In genomic region chr2:23076783-23077182, GRCm38 (mm10) we compare ENCODE assay signal across 27 mouse cellular contexts. TPM values are rescaled to one million over a fixed set of nuclear protein-coding genes. Genes with fewer than 3 reads are reported as not detected.
DNase-seq lines count a peak whose midpoint lies in the region; ATAC-seq and TF ChIP-seq lines count a peak whose summit lies in the region.
"Had no signal": no experiment of that assay in that cellular context is flagged by ENCODE, and none has a peak within 500 bp of the region (broad histone marks: within the 10 kb centered on the region; RNA-seq: fewer than 3 reads in every experiment).

No protein-coding gene starts in this region.

- no peak for TF ChIP-seq POLR2A in MEL (IDR thresholded peaks at IDR 0.05; ENCODE audit: control insufficient read depth in 1 of 2, insufficient read depth in 1 of 2, low read depth in 1 of 2, low read length in 2 of 2, poor library complexity in 1 of 2)

- no peak overlapping the region for H3K27ac ChIP-seq in forebrain, postnatal 0 days (ENCODE audit: low read depth, low read length)
- H3K27ac ChIP-seq in forebrain, embryonic 16.5 days (ENCODE audit: low read length) = no peak overlapping the region
- no peak overlapping the region for H3K27ac ChIP-seq in liver, embryonic 14.5 days
- H3K27ac ChIP-seq in liver, embryonic 11.5 days (ENCODE audit: low read depth, low read length) = no peak overlapping the region
- H3K27ac ChIP-seq in MEL (ENCODE audit: control insufficient read depth, low read depth, low read length) = no peak overlapping the region
- no peak overlapping the region for H3K27ac ChIP-seq in stomach, postnatal 0 days (replicated peaks)
- H3K27ac ChIP-seq: embryonic facial prominence, embryonic 12.5 days; forebrain, embryonic 12.5 days; kidney, embryonic 15.5 days; limb, embryonic 13.5 days; neural tube, embryonic 12.5 days had no signal

- ATAC-seq in forebrain, postnatal 0 days = no peak
- no peak for ATAC-seq in forebrain, embryonic 16.5 days
- ATAC-seq in liver, embryonic 14.5 days (ENCODE audit: insufficient read depth) = no peak
- ATAC-seq in liver, embryonic 11.5 days (replicated peaks; ENCODE audit: low FRiP score) = no peak
- no peak for ATAC-seq in stomach, postnatal 0 days (ENCODE audit: low FRiP score, low TSS enrichment)
- no peak for ATAC-seq in frontal cortex, adult (ENCODE audit: low TSS enrichment)
- ATAC-seq: hindbrain, embryonic 16.5 days had no signal

- no peaks in the 10 kb centered on the region for H3K27me3 ChIP-seq in forebrain, postnatal 0 days (ENCODE audit: insufficient read depth, low read length)
- H3K27me3 ChIP-seq in forebrain, embryonic 16.5 days (replicated peaks; ENCODE audit: control insufficient read depth, insufficient read depth, low read length) = no peaks in the 10 kb centered on the region
- H3K27me3 ChIP-seq in liver, embryonic 14.5 days (ENCODE audit: control insufficient read depth, insufficient read depth, low read length) = no peaks in the 10 kb centered on the region
- no peaks in the 10 kb centered on the region for H3K27me3 ChIP-seq in liver, embryonic 11.5 days (replicated peaks; ENCODE audit: control insufficient read depth, insufficient read depth, low read length)
- no peaks in the 10 kb centered on the region for H3K27me3 ChIP-seq in MEL (ENCODE audit: control insufficient read depth in 1 of 2, insufficient read depth in 2 of 2, low read length in 2 of 2)
- H3K27me3 ChIP-seq in stomach, postnatal 0 days (ENCODE audit: control insufficient read depth, insufficient read depth, low read length) = no peaks in the 10 kb centered on the region
- H3K27me3 ChIP-seq: embryonic facial prominence, embryonic 12.5 days; forebrain, embryonic 12.5 days; kidney, embryonic 15.5 days; limb, embryonic 13.5 days; megakaryocyte, embryonic 14.5 days; neural tube, embryonic 12.5 days had no signal

- no peaks in the 10 kb centered on the region for H3K4me1 ChIP-seq in forebrain, postnatal 0 days (ENCODE audit: insufficient read depth)
- no peaks in the 10 kb centered on the region for H3K4me1 ChIP-seq in forebrain, embryonic 16.5 days (replicated peaks; ENCODE audit: control insufficient read depth, insufficient read depth, low read length)
- H3K4me1 ChIP-seq in liver, embryonic 14.5 days (replicated peaks; ENCODE audit: control insufficient read depth in 2 of 2, insufficient read depth in 2 of 2, low read length in 1 of 2) = no peaks in the 10 kb centered on the region
- H3K4me1 ChIP-seq in liver, embryonic 11.5 days (replicated peaks; ENCODE audit: control insufficient read depth, insufficient read depth, low read length) = no peaks in the 10 kb centered on the region
- 0 out of 4 replicates have a peak, but pooled peaks cover 0 to 4% of the 10 kb centered on the region in 2 experiments for H3K4me1 ChIP-seq in MEL (ENCODE audit: control insufficient read depth in 1 of 2, insufficient read depth in 2 of 2, low read length in 2 of 2)
- no peaks in the 10 kb centered on the region for H3K4me1 ChIP-seq in stomach, postnatal 0 days (replicated peaks; ENCODE audit: control insufficient read depth, insufficient read depth)
- H3K4me1 ChIP-seq: embryonic facial prominence, embryonic 12.5 days; forebrain, embryonic 12.5 days; kidney, embryonic 15.5 days; limb, embryonic 13.5 days; neural tube, embryonic 12.5 days had no signal

- peaks cover 30% of the 10 kb centered on the region for H3K36me3 ChIP-seq in forebrain, postnatal 0 days (ENCODE audit: insufficient read depth)
- peaks cover 26% of the 10 kb centered on the region for H3K36me3 ChIP-seq in forebrain, embryonic 16.5 days (ENCODE audit: control insufficient read depth, insufficient read depth)
- H3K36me3 ChIP-seq in liver, embryonic 14.5 days (replicated peaks; ENCODE audit: control insufficient read depth, insufficient read depth, low read depth) = peaks cover 7% of the 10 kb centered on the region
- peaks cover 12% of the 10 kb centered on the region for H3K36me3 ChIP-seq in liver, embryonic 11.5 days (ENCODE audit: control insufficient read depth, insufficient read depth, low read length)
- no peaks in the 10 kb centered on the region; a peak in 3 of 4 replicates for H3K36me3 ChIP-seq in MEL (ENCODE audit: control insufficient read depth in 1 of 2, insufficient read depth in 2 of 2, low read length in 2 of 2)
- peaks cover 12% of the 10 kb centered on the region for H3K36me3 ChIP-seq in stomach, postnatal 0 days (ENCODE audit: control insufficient read depth, insufficient read depth, low read length)

- no peak for DNase-seq in forebrain, postnatal 0 days
- no peak for DNase-seq in liver, embryonic 14.5 days (ENCODE audit: low read depth in 3 of 3, low spot score in 3 of 3)
- DNase-seq in liver, embryonic 11.5 days (ENCODE audit: low spot score) = no peak
- peak; percentile 32 for DNase-seq in MEL (ENCODE audit: low read depth, low spot score)
- no peak for DNase-seq in stomach, postnatal 0 days (ENCODE audit: low spot score)
- DNase-seq: adrenal gland, postnatal 36 days; cerebellum, adult 11-12 months; cerebellum, postnatal 14 days; kidney, adult 11 months; layer of hippocampus, adult 9-11 months; lung, adult 18-20 months; lung, postnatal 14 days; midbrain, embryonic 14.5 days; retina, postnatal 1 day; thymus, adult 2 months; thymus, postnatal 4 days had no signal

- H3K9ac ChIP-seq in forebrain, postnatal 0 days = no peak overlapping the region
- H3K9ac ChIP-seq in forebrain, embryonic 16.5 days (replicated peaks; ENCODE audit: low read depth, low read length) = no peak overlapping the region
- no peak overlapping the region for H3K9ac ChIP-seq in liver, embryonic 14.5 days (replicated peaks)
- H3K9ac ChIP-seq in liver, embryonic 11.5 days (ENCODE audit: low read depth, low read length) = no peak overlapping the region
- H3K9ac ChIP-seq in MEL (ENCODE audit: control insufficient read depth, low read depth, low read length, poor library complexity, severe bottlenecking) = no peak overlapping the region
- no peak overlapping the region for H3K9ac ChIP-seq in stomach, postnatal 0 days (ENCODE audit: low read length)
- H3K9ac ChIP-seq: embryonic facial prominence, embryonic 12.5 days; forebrain, embryonic 12.5 days; kidney, embryonic 15.5 days; limb, embryonic 13.5 days; neural tube, embryonic 12.5 days had no signal

- TF ChIP-seq EP300 in liver, embryonic 14.5 days (IDR thresholded peaks at IDR 0.05; ENCODE audit: low read depth) = no peak
- no peak for TF ChIP-seq EP300 in MEL (IDR thresholded peaks at IDR 0.05; ENCODE audit: low read depth in 1 of 2, low read length in 2 of 2)
- TF ChIP-seq EP300 in stomach, postnatal 0 days (optimal IDR thresholded peaks at IDR 0.05) = no peak

- peak; percentile 31 for TF ChIP-seq RAD21 in MEL (IDR thresholded peaks at IDR 0.05; ENCODE audit: low read depth, low read length)

- H3K4me3 ChIP-seq in forebrain, postnatal 0 days (ENCODE audit: low read depth, low read length) = no peak overlapping the region
- H3K4me3 ChIP-seq in forebrain, embryonic 16.5 days (replicated peaks; ENCODE audit: low read length) = no peak overlapping the region
- H3K4me3 ChIP-seq in liver, embryonic 14.5 days (ENCODE audit: insufficient read depth in 1 of 2, low read depth in 2 of 2, low read length in 2 of 2) = no peak overlapping the region
- no peak overlapping the region for H3K4me3 ChIP-seq in liver, embryonic 11.5 days (ENCODE audit: low read depth, low read length)
- H3K4me3 ChIP-seq in MEL (ENCODE audit: control insufficient read depth in 1 of 2, insufficient read depth in 1 of 2, low read depth in 2 of 2, low read length in 2 of 2) = no peak overlapping the region
- no peak overlapping the region for H3K4me3 ChIP-seq in stomach, postnatal 0 days (ENCODE audit: low read depth, low read length)
- H3K4me3 ChIP-seq: embryonic facial prominence, embryonic 12.5 days; erythroblast, embryonic 14.5 days; forebrain, embryonic 12.5 days; kidney, embryonic 15.5 days; limb, embryonic 13.5 days; megakaryocyte, embryonic 14.5 days; neural tube, embryonic 12.5 days had no signal

- no peaks in the 10 kb centered on the region for H3K9me3 ChIP-seq in forebrain, postnatal 0 days (ENCODE audit: low read length)
- no peaks in the 10 kb centered on the region for H3K9me3 ChIP-seq in forebrain, embryonic 16.5 days (ENCODE audit: control insufficient read depth, low read length)
- no peaks in the 10 kb centered on the region; the same call in 1 of the 2 replicates for H3K9me3 ChIP-seq in liver, embryonic 14.5 days (ENCODE audit: control insufficient read depth, low read length)
- no peaks in the 10 kb centered on the region for H3K9me3 ChIP-seq in liver, embryonic 11.5 days (ENCODE audit: control insufficient read depth, low read length)
- no peaks in the 10 kb centered on the region for H3K9me3 ChIP-seq in MEL (replicated peaks; ENCODE audit: insufficient read depth, low read length)
- H3K9me3 ChIP-seq in stomach, postnatal 0 days (ENCODE audit: control insufficient read depth, low read length) = no peaks in the 10 kb centered on the region
- H3K9me3 ChIP-seq: embryonic facial prominence, embryonic 12.5 days; forebrain, embryonic 12.5 days; kidney, embryonic 15.5 days; limb, embryonic 13.5 days; neural tube, embryonic 12.5 days had no signal

- TF ChIP-seq CTCF in forebrain, postnatal 0 days (IDR thresholded peaks at IDR 0.05; ENCODE audit: low read depth) = peak; percentile 16; the same call in 1 of the 2 replicates
- TF ChIP-seq CTCF in liver, embryonic 14.5 days (IDR thresholded peaks at IDR 0.05; ENCODE audit: low read depth) = 0 out of 2 replicates have a peak, but pooled peaks have one; percentile 33
- peak; percentile 25 to 45 (median 37); a peak in 5 of 6 replicates for TF ChIP-seq CTCF in MEL (IDR thresholded peaks at IDR 0.05 in 2 of 3, conservative IDR thresholded peaks at IDR 0.05 in 1 of 3; ENCODE audit: control insufficient read depth in 1 of 3, insufficient read depth in 1 of 3, low read depth in 2 of 3, low read length in 3 of 3, poor library complexity in 1 of 3, severe bottlenecking in 1 of 3)
- TF ChIP-seq CTCF in stomach, postnatal 0 days (IDR thresholded peaks at IDR 0.05; ENCODE audit: low read depth) = peak; percentile 34; the same call in 1 of the 2 replicates

- no peaks in the 10 kb centered on the region; the same call in 1 of the 2 replicates for H3K79me2 ChIP-seq in MEL (ENCODE audit: control insufficient read depth, insufficient read depth, low read length, poor library complexity)

- H3K4me2 ChIP-seq in forebrain, postnatal 0 days (ENCODE audit: low read depth) = no peak overlapping the region
- H3K4me2 ChIP-seq in forebrain, embryonic 16.5 days (ENCODE audit: low read length) = no peak overlapping the region
- H3K4me2 ChIP-seq in liver, embryonic 14.5 days (ENCODE audit: low read depth) = no peak overlapping the region
- H3K4me2 ChIP-seq in liver, embryonic 11.5 days = no peak overlapping the region
- no peak overlapping the region for H3K4me2 ChIP-seq in stomach, postnatal 0 days (replicated peaks; ENCODE audit: low read depth)
- H3K4me2 ChIP-seq: embryonic facial prominence, embryonic 12.5 days; forebrain, embryonic 12.5 days; heart, embryonic 11.5 days; kidney, embryonic 15.5 days; limb, embryonic 13.5 days; neural tube, embryonic 12.5 days had no signal

RNA-seq across cellular contexts. Expression of gene Acbd5, which starts 8.8 kb away (rescaled TPM):
- total RNA-seq in forebrain, postnatal 0 days (2014; rRNA removed) = 49.2 and 50.1 TPM in 2 replicates
- polyA plus RNA-seq in forebrain, postnatal 0 days (2015; fragmentation: Nextera tagmentation; extraction: Ambion mirVana) = 33.2 and 52.4 TPM in 2 replicates
- polyA plus RNA-seq in forebrain, embryonic 16.5 days (2015; fragmentation: Nextera tagmentation; extraction: Ambion mirVana) = 81.7 and 83.2 TPM in 2 replicates
- 3.2 and 6.1 TPM in 2 replicates for polyA plus RNA-seq in liver, embryonic 14.5 days (2012; rRNA removed)
- 10.4 and 11.1 TPM in 2 replicates for polyA plus RNA-seq in liver, embryonic 14.5 days (2014; fragmentation: Nextera tagmentation; extraction: Ambion mirVana)
- 17.9 and 20.4 TPM in 2 replicates for polyA plus RNA-seq in liver, embryonic 11.5 days (2014; fragmentation: Nextera tagmentation; extraction: Ambion mirVana)
- 6.0 and 6.3 TPM in 2 replicates for total RNA-seq in MEL (2012; rRNA removed)
- 1 to 10 TPM in 1 of 2 experiments, not detected in 1; 6.5 TPM for polyA plus RNA-seq in MEL (2012; ENCODE audit: insufficient read depth in 1 of 2, insufficient read length in 2 of 2, low read depth in 1 of 2, low replicate concordance in 2 of 2, missing spikeins in 1 of 2)
- 27.8 and 32.9 TPM in 2 replicates for polyA plus RNA-seq in stomach, postnatal 0 days (2015; fragmentation: Nextera tagmentation; extraction: Ambion mirVana)

RNA-seq across cellular contexts. Expression of gene Abi1, which starts 36.7 kb away (rescaled TPM):
- total RNA-seq in forebrain, postnatal 0 days (2014; rRNA removed) = 141 and 154 TPM in 2 replicates
- polyA plus RNA-seq in forebrain, postnatal 0 days (2015; fragmentation: Nextera tagmentation; extraction: Ambion mirVana) = 65.1 and 71.7 TPM in 2 replicates
- 65.3 and 66.9 TPM in 2 replicates for polyA plus RNA-seq in forebrain, embryonic 16.5 days (2015; fragmentation: Nextera tagmentation; extraction: Ambion mirVana)
- polyA plus RNA-seq in liver, embryonic 14.5 days (2012; rRNA removed) = 22.4 and 24.4 TPM in 2 replicates
- polyA plus RNA-seq in liver, embryonic 14.5 days (2014; fragmentation: Nextera tagmentation; extraction: Ambion mirVana) = 14.8 and 16.2 TPM in 2 replicates
- 31.2 and 33.3 TPM in 2 replicates for polyA plus RNA-seq in liver, embryonic 11.5 days (2014; fragmentation: Nextera tagmentation; extraction: Ambion mirVana)
- 31.9 and 41.0 TPM in 2 replicates for total RNA-seq in MEL (2012; rRNA removed)
- polyA plus RNA-seq in MEL (2012; ENCODE audit: insufficient read depth in 1 of 2, insufficient read length in 2 of 2, low read depth in 1 of 2, low replicate concordance in 2 of 2, missing spikeins in 1 of 2) = 10 to 100 TPM in 1 of 2 experiments, not detected in 1; 69.8 TPM
- polyA plus RNA-seq in stomach, postnatal 0 days (2015; fragmentation: Nextera tagmentation; extraction: Ambion mirVana) = 40.7 and 42.4 TPM in 2 replicates
